Mouse (Mus musculus) myocyte (in vitro differentiated cells): ENCODE results near the gene Gpr15. TPM values are rescaled to one million over a fixed set of nuclear protein-coding genes. Genes with fewer than 3 reads are reported as not detected.
A peak's percentile ranks its signal among the peaks of the same experiment; 100 is the strongest.

Experiments
- H3K27me3 ChIP-seq: one replicate; pipeline ENCODE4 v1.6.1; 2011; ENCODE audit not compliant: control insufficient read depth, insufficient read depth, insufficient read length
- H3K36me3 ChIP-seq: one replicate; pipeline ENCODE4 v1.6.1; 2011; ENCODE audit not compliant: control insufficient read depth, insufficient read depth
- H3K4me2 ChIP-seq: one replicate; pipeline ENCODE4 v1.6.1; 2011; ENCODE audit warnings: low read depth, control low read depth
- H3K4me3 ChIP-seq: one replicate; pipeline ENCODE4 v1.5.1; 2011; ENCODE audit warnings: mild to moderate bottlenecking, control low read depth, moderate library complexity
- H3K79me2 ChIP-seq: one replicate; pipeline ENCODE4 v1.6.1; 2011; ENCODE audit not compliant: control insufficient read depth, insufficient read depth
- H3ac ChIP-seq: one replicate; pipeline ENCODE4 v1.6.1; 2011; ENCODE audit not compliant: control insufficient read depth, insufficient read length
- CEBPB ChIP-seq: IDR thresholded peaks from 2 replicates; pipeline ENCODE4 v1.6.1; 2011; ENCODE audit warnings: mild to moderate bottlenecking, moderate library complexity; ENCODE audit not compliant: poor library complexity, insufficient read depth, severe bottlenecking
- E2F4 ChIP-seq: IDR thresholded peaks from one replicate; pipeline ENCODE4 v1.6.1; 2011; ENCODE audit warnings: mild to moderate bottlenecking, control low read depth, moderate library complexity; ENCODE audit not compliant: insufficient read depth
- MAX ChIP-seq: IDR thresholded peaks from one replicate; pipeline ENCODE4 v1.6.1; 2011; ENCODE audit warnings: low read depth, mild to moderate bottlenecking, control low read depth
- MYOD1 ChIP-seq, 3 experiments: IDR thresholded peaks; one replicate each; pipeline ENCODE4 v1.6.1; 2011; ENCODE audit warnings: control low read depth in 2 of 3, low read depth in 2 of 3, mild to moderate bottlenecking in 2 of 3, moderate library complexity in 1 of 3; ENCODE audit not compliant: insufficient read length in 2 of 3, control insufficient read depth in 1 of 3
- MYOG ChIP-seq, 3 experiments: IDR thresholded peaks; one replicate each; pipeline ENCODE4 v1.6.1; 2011; ENCODE audit warnings: control low read depth in 2 of 3, low read depth in 2 of 3, mild to moderate bottlenecking in 2 of 3; ENCODE audit not compliant: insufficient read length in 2 of 3, control insufficient read depth in 1 of 3, insufficient read depth in 1 of 3
- POLR2A ChIP-seq: IDR thresholded peaks from one replicate; pipeline ENCODE4 v1.6.1; 2011; ENCODE audit warnings: low read depth, mild to moderate bottlenecking, control low read depth, moderate library complexity; ENCODE audit not compliant: insufficient read length
- POLR2AphosphoS2 ChIP-seq: IDR thresholded peaks from one replicate; pipeline ENCODE4 v1.6.1; 2011; ENCODE audit warnings: low read depth, control low read depth; ENCODE audit not compliant: insufficient read length
- REST ChIP-seq: IDR thresholded peaks from one replicate; pipeline ENCODE4 v1.6.1; 2011; ENCODE audit warnings: mild to moderate bottlenecking, control low read depth, moderate library complexity; ENCODE audit not compliant: insufficient read depth, insufficient read length
- SRF ChIP-seq: IDR thresholded peaks from one replicate; pipeline ENCODE4 v1.6.1; 2011; ENCODE audit warnings: low read depth; ENCODE audit not compliant: control insufficient read depth, insufficient read length
- TCF12 ChIP-seq: IDR thresholded peaks from one replicate; pipeline ENCODE4 v1.6.1; 2011; ENCODE audit warnings: mild to moderate bottlenecking, control low read depth; ENCODE audit not compliant: poor library complexity, insufficient read depth, severe bottlenecking
- TCF3 ChIP-seq: IDR thresholded peaks from one replicate; pipeline ENCODE4 v1.6.1; 2011; ENCODE audit warnings: low read depth, control low read depth; ENCODE audit not compliant: insufficient read length
- USF1 ChIP-seq: IDR thresholded peaks from one replicate; pipeline ENCODE4 v1.6.1; 2011; ENCODE audit warnings: low read depth, mild to moderate bottlenecking, control low read depth, moderate library complexity
- polyA plus RNA-seq: library from polyadenylated mRNA; unstranded; fragments of >200 nt; fragmentation: generic; extraction: Trizol; gene quantifications from one replicate; pipeline ENCODE4 v1.2.1, GENCODE M21; 2012; ENCODE audit warnings: missing spikeins

The Gpr15 gene
- polyA plus RNA-seq, 1 experiment, result not detected

DNA sequence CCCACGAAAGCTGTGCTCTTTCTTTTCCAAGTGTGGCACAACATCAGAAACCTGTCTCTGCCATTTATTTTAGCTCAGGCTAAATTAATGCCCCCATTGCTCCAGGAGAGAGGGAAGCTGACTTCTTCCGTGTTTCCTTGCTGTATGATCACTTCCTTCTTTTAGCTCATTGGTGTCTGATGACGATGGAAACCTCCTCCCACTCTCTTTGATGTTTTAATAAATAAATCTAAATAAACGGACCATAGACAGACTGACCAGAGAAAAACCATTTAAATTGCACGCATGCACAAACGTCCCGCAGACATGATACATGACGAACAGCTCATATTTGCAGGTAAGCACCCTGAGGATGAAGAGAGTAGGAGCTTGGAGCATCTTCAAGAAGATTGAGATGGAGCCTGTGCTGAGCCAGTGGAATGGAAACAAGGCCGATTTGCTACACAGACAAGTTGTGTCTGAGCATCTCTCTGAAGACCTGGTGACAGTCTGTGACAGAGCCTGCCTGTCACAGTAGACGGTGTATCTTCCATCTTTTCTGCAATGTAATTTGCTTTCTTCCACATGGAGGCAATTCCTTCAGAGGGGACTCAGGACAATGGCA lies 16.4 kb downstream of the Gpr15 start:
- no peak overlapping the region for H3K4me3 ChIP-seq
- H3K4me2 ChIP-seq, result peak overlapping the region; percentile 67
- H3K36me3 ChIP-seq, result no peaks in the 10 kb centered on the region
- H3ac ChIP-seq, result no peak overlapping the region
- H3K79me2 ChIP-seq, result no peaks in the 10 kb centered on the region
- TF ChIP-seq E2F4 (no peak), MYOD1 (IDR thresholded peaks at IDR 0.05; ENCODE audit: control insufficient read depth in 1 of 3, insufficient read length in 2 of 3, low read depth in 2 of 3) (no peak)
- no peaks in the 10 kb centered on the region for H3K27me3 ChIP-seq

DNA sequence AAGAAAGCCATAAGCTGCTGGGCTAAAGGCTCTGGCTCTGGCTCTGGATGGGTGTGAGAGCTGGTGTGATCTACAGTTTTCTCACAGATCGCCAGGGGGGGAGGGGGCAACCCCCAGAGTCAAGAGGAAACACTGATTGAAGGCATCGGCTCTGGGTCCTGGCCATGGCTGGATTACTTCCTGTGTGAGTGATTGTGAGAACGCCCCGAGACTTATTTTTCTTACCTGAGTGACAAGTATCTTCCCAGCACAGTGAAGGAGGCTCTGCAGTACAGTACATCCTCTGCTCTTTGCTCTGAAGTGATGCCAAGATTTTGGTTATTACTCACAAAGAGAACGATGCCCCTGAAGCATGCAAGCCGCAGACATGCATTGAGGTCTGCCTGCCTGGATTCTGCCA lies 17.1 kb downstream of the Gpr15 start:
- H3K36me3 ChIP-seq, result no peaks in the 10 kb centered on the region
- no peak overlapping the region for H3ac ChIP-seq
- TF ChIP-seq TCF3, result no peak
- no peak for TF ChIP-seq MYOD1 (IDR thresholded peaks at IDR 0.05; ENCODE audit: control insufficient read depth in 1 of 3, insufficient read length in 2 of 3, low read depth in 2 of 3)
- no peak for TF ChIP-seq POLR2A
- no peak for TF ChIP-seq POLR2AphosphoS2
- no peak for TF ChIP-seq E2F4
- no peak for TF ChIP-seq MAX
- peak overlapping the region; percentile 67 for H3K4me2 ChIP-seq
- no peak overlapping the region for H3K4me3 ChIP-seq
- H3K27me3 ChIP-seq, result no peaks in the 10 kb centered on the region
- H3K79me2 ChIP-seq, result no peaks in the 10 kb centered on the region

DNA sequence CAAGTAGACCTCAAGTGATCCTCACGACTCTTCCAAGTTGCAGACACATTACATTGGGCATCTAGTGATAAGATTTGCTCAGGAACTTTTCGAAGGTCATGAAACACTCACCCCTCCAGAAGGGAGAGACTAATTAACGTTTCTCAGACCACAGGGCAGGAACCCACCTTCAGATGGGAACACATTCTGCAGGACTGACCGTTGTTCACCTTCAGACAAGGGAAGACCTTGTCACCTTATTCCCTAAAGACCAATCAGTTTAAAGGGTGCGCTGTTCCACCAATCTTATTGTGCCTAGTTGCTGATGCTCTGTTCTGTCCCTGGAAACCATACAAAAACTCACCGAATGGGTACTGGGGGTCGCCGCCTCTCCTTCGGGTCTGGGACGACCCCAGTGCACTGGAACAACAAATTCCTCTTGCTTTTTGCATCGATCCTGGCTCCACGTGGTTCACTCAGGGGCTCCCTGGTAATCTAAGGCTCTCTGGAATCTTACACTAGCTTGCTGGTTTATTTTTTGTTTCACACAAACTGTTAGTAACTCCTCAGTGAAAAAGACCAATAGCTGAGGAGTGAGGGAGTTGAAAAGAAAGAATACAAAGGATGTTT lies 17.9 kb downstream of the Gpr15 start:
- Histone ChIP-seq H3K4me3 (no peak overlapping the region), H3K4me2 (peak overlapping the region; percentile 67), H3K79me2 (no peaks in the 10 kb centered on the region), H3ac (no peak overlapping the region), H3K27me3 (no peaks in the 10 kb centered on the region), H3K36me3 (no peaks in the 10 kb centered on the region)
- TF ChIP-seq TCF3 (no peak), CEBPB (no peak), SRF (no peak), MYOD1 (IDR thresholded peaks at IDR 0.05; ENCODE audit: control insufficient read depth in 1 of 3, insufficient read length in 2 of 3, low read depth in 2 of 3) (no peak), POLR2AphosphoS2 (no peak), E2F4 (no peak), MAX (no peak), USF1 (no peak), POLR2A (no peak), REST (no peak), MYOG (IDR thresholded peaks at IDR 0.05; ENCODE audit: control insufficient read depth in 1 of 3, insufficient read depth in 1 of 3, insufficient read length in 2 of 3, low read depth in 2 of 3) (no peak), TCF12 (no peak)

DNA sequence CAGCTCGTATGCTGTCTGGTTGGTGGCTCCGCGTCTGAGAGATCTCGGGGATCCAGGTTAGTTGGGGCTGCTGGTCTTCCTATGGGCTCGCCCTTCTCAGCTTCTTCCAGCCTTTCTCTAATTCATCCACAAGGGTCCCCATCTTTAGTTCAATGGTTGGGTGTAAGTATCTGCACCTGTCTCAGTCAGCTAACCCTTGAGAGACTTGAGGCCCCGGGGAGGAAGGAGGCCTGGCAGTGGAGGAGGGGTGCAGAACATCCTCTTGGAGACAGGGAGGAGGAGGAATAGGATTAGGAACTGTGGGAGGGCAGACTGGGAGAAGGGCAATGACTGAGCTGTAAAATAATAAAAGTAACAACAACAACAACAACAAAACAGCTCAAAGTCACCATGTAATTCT lies 18.7 kb downstream of the Gpr15 start:
- Histone ChIP-seq H3K79me2 (no peaks in the 10 kb centered on the region), H3K4me2 (no peak overlapping the region), H3ac (no peak overlapping the region), H3K36me3 (no peaks in the 10 kb centered on the region), H3K4me3 (no peak overlapping the region), H3K27me3 (no peaks in the 10 kb centered on the region)
- TF ChIP-seq USF1 (no peak), MYOG (IDR thresholded peaks at IDR 0.05; ENCODE audit: control insufficient read depth in 1 of 3, insufficient read depth in 1 of 3, insufficient read length in 2 of 3, low read depth in 2 of 3) (no peak), TCF12 (no peak), POLR2AphosphoS2 (no peak)

DNA sequence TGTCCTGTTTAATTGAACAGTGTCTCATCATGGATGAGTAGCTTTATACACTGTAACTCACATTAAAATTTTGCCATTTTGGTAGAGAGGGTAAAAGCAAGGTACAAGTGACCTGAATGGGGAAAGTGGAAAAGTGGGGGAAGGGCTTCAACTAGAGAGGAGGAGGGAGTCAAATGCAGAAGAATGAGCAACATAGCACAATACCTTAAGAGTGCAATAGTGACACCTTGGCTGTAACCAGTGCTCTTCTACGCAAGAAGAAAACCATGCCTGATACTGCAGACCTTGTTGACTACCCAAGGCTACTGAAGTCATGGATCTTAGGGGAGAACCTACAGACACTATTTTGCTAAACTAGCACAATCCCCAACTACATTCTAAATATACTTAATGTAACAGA lies 21.6 kb downstream of the Gpr15 start:
- no peaks in the 10 kb centered on the region for H3K79me2 ChIP-seq
- no peak overlapping the region for H3ac ChIP-seq
- no peaks in the 10 kb centered on the region for H3K27me3 ChIP-seq
- H3K36me3 ChIP-seq, result no peaks in the 10 kb centered on the region
- TF ChIP-seq SRF, result no peak
- no peak overlapping the region for H3K4me3 ChIP-seq
- H3K4me2 ChIP-seq, result no peak overlapping the region

DNA sequence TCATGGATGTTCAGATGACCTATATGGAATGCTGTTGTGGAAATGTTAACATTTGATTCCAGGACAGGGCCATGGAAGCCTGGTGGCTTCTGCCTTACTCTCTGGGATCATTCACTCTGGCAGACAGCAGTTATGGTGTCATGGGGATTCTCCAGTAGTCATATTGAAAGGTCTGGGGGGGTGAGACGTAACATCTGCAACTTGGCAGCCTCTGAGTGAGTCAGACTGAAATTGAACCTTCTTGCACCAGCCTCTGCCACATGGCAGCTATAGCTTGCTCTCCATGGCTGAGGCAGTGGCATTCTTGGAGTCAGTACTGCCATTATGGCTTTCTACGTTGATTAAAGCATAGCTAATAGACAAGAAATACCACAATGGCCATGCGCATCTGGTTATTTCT lies 22.1 kb downstream of the Gpr15 start:
- no peak overlapping the region for H3K4me3 ChIP-seq
- no peaks in the 10 kb centered on the region for H3K27me3 ChIP-seq
- H3K79me2 ChIP-seq, result no peaks in the 10 kb centered on the region
- no peak overlapping the region for H3ac ChIP-seq
- no peaks in the 10 kb centered on the region for H3K36me3 ChIP-seq
- TF ChIP-seq POLR2A, result no peak
- TF ChIP-seq TCF12, result no peak
- TF ChIP-seq USF1, result no peak
- peak; percentile 71; the same call in 1 of the 2 replicates for TF ChIP-seq CEBPB
- no peak for TF ChIP-seq SRF
- TF ChIP-seq MAX, result peak; percentile 74
- TF ChIP-seq TCF3, result no peak
- no peak for TF ChIP-seq E2F4
- no peak for TF ChIP-seq POLR2AphosphoS2
- TF ChIP-seq MYOD1 (IDR thresholded peaks at IDR 0.05; ENCODE audit: control insufficient read depth in 1 of 3, insufficient read length in 2 of 3, low read depth in 2 of 3), result no peak
- TF ChIP-seq MYOG (IDR thresholded peaks at IDR 0.05; ENCODE audit: control insufficient read depth in 1 of 3, insufficient read depth in 1 of 3, insufficient read length in 2 of 3, low read depth in 2 of 3), result no peak
- no peak overlapping the region for H3K4me2 ChIP-seq
